Mouse (Mus musculus): ENCODE measurements around the gene Nxpe4. TPM values are rescaled to one million over a fixed set of nuclear protein-coding genes. Genes with fewer than 3 reads are reported as not detected.

Gene Nxpe4
- polyA plus RNA-seq, 1 experiment from 2014 or later: 8.5 TPM

DNA sequence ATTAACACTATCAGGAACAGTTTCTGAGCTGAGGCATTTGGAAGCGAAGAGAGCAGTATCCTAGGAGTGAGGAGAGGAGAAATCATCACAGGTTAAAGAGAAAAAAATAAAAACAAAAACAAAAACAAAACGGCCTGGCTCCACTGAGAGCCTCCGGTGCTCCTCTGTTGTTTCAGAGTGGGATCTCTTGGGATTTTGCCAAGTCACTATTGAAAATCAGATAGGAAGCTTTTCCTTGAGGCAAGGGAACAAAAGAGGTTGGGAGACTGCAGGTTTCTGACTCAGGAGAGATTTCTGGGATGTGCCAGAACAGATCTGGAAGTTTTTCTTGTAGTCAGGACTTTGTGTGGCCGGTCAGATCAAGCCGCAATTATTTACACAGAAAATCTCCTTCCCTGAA, 177.7 kb downstream of the Nxpe4 start:
- H3K36me3 ChIP-seq: no peaks in the 10 kb centered on the region
- ATAC-seq (ENCODE audit: low FRiP score): no peak
- H3K4me2 ChIP-seq: no peak overlapping the region
- no peak overlapping the region for H3K9ac ChIP-seq (replicated peaks)
- H3K27me3 ChIP-seq (replicated peaks): no peaks in the 10 kb centered on the region
- WGBS: 63% methylated on average over 5 of the region's 5 CpGs
- no peaks in the 10 kb centered on the region for H3K9me3 ChIP-seq (replicated peaks)
- H3K27ac ChIP-seq (replicated peaks): no peak overlapping the region
- no peak overlapping the region for H3K4me3 ChIP-seq (replicated peaks)
- H3K4me1 ChIP-seq: no peaks in the 10 kb centered on the region

DNA sequence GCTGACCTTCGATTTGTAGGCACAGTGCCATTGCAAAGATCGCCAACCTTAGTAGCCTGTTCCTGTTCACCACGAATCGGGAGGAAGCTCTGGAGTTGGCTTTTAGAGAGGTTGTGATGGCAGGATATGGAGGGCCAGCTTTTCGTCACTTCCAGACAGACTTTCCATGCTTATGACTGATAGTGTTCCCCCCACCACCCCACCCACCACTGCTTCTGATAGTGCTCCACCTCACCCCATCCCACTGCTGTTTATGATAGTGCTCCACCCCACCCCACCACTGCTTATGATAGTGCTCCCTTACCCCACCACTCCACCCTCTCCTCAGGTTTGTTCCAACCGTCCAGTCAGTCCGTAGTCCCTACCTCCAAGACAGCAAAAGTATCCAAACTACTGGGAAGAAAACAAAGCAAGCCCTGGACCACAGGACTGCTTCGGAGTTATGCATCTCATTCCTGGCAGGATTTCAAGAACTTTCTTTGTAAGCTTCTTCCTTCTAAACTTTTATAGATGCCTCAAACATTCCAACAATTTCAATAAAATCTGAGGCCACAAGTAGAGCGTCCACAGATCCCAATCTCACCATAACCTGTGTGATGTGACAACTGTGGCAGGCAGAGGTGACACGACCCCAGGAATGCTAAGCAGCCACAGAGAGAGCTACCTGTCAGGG, 179.0 kb downstream of the Nxpe4 start:
- Histone ChIP-seq H3K27ac (replicated peaks) (no peak overlapping the region), H3K36me3 (no peaks in the 10 kb centered on the region), H3K4me2 (no peak overlapping the region), H3K9me3 (replicated peaks) (no peaks in the 10 kb centered on the region), H3K27me3 (replicated peaks) (no peaks in the 10 kb centered on the region), H3K4me3 (replicated peaks) (no peak overlapping the region), H3K4me1 (no peaks in the 10 kb centered on the region), H3K9ac (replicated peaks) (no peak overlapping the region)
- WGBS: 87% methylated on average over 10 of the region's 10 CpGs
- no peak for ATAC-seq (ENCODE audit: low FRiP score)

DNA sequence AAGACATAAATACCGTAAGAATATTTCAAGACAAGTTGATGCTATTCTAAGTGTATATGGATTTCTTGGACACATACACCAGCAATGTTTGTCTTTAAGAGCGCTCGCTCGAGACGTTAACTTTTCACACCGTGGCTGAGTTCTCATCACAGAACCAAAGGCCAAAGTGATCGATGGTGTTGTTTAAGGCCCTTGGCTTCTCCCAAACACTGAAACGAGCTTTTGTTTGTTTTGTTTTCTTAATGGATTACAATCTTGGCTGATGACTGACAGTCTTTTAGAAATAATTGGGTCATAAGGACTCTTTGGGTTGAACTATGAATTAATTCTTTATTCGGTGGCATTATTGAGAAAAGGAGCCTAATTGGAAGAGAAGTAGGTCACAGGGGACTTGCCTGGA, 183.6 kb downstream of the Nxpe4 start:
- 86% methylated on average over 9 of the region's 9 CpGs for WGBS
- Histone ChIP-seq H3K36me3 (no peaks in the 10 kb centered on the region), H3K9ac (replicated peaks) (no peak overlapping the region), H3K4me1 (no peaks in the 10 kb centered on the region), H3K9me3 (replicated peaks) (no peaks in the 10 kb centered on the region), H3K4me3 (replicated peaks) (no peak overlapping the region), H3K4me2 (no peak overlapping the region), H3K27me3 (replicated peaks) (no peaks in the 10 kb centered on the region), H3K27ac (replicated peaks) (no peak overlapping the region)
- no peak for ATAC-seq (ENCODE audit: low FRiP score)

DNA sequence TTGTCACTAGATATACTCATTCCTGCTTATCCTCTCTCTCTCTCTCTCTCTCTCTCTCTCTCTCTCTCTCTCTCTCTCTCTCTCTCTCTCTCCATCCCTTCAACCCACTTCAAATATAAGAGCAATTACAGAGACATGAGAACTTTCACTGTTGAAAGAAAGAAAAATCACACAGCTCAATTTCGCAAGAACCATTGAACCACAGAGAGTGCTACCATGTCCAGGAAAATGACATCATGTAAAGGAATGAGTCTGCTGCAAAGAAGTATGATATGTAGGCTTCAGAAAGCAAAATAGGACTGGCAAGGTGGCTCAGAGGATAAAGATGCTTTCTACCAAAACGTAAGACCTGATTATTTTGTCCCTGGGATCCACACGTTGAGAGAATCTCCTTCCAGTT, 184.0 kb downstream of the Nxpe4 start:
- Histone ChIP-seq H3K9me3 (replicated peaks) (no peaks in the 10 kb centered on the region), H3K9ac (replicated peaks) (no peak overlapping the region), H3K4me2 (no peak overlapping the region), H3K4me3 (replicated peaks) (no peak overlapping the region), H3K36me3 (no peaks in the 10 kb centered on the region), H3K4me1 (no peaks in the 10 kb centered on the region), H3K27me3 (replicated peaks) (no peaks in the 10 kb centered on the region), H3K27ac (replicated peaks) (no peak overlapping the region)
- 89% methylated on average over 3 of the region's 3 CpGs for WGBS
- ATAC-seq (ENCODE audit: low FRiP score): no peak

DNA sequence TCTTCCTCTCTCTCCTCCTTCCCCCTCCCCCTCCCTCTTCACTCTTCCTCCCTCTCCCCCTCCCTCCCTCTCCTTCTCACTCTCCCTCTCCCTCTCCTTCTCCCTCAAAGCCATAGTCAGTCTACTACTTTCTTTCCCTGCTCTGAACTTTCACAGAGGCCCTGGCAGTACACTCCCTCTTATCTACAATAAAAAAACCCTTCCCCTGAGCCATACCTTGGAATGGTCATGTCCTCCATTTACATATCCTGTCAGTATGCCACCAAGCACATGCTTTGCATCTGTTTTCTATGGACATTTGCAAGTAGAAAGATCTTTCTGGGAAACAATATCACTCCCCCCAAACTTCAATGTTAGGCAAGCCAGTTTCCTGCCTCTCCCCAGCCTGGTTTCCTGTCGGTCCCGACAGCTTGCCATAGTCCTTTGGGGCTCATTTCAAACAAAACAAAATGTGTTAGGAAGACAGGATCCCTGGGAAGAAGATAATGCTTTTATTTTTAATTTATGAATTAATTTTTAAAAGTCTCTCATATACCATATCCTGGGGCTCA, 191.4 kb downstream of the Nxpe4 start, which contains the start of gene Nxpe2:
Nxpe2 (minus strand) TSS at position 307 of the 551 bp plus-strand sequence.
- no peaks in the 10 kb centered on the region for H3K36me3 ChIP-seq
- no peak within 1 kb of the TSS for H3K9ac ChIP-seq (replicated peaks)
- no peak within 1 kb of the TSS for H3K4me2 ChIP-seq
- 52% methylated on average over 2 of the region's 2 CpGs for WGBS
- H3K27ac ChIP-seq (replicated peaks): 0 out of 2 replicates have a peak within 1 kb of the TSS, but pooled peaks have one; percentile 19
- no peaks in the 10 kb centered on the region for H3K4me1 ChIP-seq
- ATAC-seq (ENCODE audit: low FRiP score): no peak
- H3K9me3 ChIP-seq (replicated peaks): no peaks in the 10 kb centered on the region
- H3K27me3 ChIP-seq (replicated peaks): no peaks in the 10 kb centered on the region
- no peak within 1 kb of the TSS for H3K4me3 ChIP-seq (replicated peaks)

DNA sequence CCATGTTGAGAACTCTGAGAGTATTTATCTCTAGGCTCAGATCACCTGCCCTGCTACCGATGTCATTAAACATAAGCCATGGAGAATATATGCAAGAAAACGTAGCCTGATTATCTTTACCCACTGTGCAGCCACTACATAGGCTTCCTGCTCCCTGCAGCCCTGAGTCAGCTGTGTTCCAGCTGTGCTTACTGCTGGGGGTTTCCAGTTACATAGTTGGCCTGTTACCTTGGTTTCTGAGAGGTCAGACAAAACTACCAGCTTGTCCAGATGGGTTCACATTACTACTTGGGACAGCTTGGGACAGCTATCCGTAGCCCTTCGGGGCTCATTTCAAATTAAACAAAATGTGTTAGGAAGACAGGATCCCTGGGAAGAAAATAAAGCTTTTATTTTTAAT, 192.3 kb downstream of the Nxpe4 start:
- H3K4me3 ChIP-seq (replicated peaks): no peak overlapping the region

GRCm38 (mm10) chr9:48354793-48355192, 193.0 kb downstream of the Nxpe4 start:
- no peak overlapping the region for H3K4me3 ChIP-seq (replicated peaks)
- H3K4me2 ChIP-seq: no peak overlapping the region
- no peaks in the 10 kb centered on the region for H3K9me3 ChIP-seq (replicated peaks)
- H3K36me3 ChIP-seq: no peaks in the 10 kb centered on the region
- WGBS: 49% methylated on average over 3 of the region's 3 CpGs
- H3K27ac ChIP-seq (replicated peaks): no peak overlapping the region
- no peak overlapping the region for H3K9ac ChIP-seq (replicated peaks)
- ATAC-seq (ENCODE audit: low FRiP score): no peak
- H3K27me3 ChIP-seq (replicated peaks): no peaks in the 10 kb centered on the region
- no peaks in the 10 kb centered on the region for H3K4me1 ChIP-seq

More for the DNA sequence above, 192.3 kb downstream of the Nxpe4 start:
- H3K27me3 ChIP-seq (replicated peaks): no peaks in the 10 kb centered on the region
- H3K4me1 ChIP-seq: no peaks in the 10 kb centered on the region
- H3K9ac ChIP-seq (replicated peaks): no peak overlapping the region
- no peak for ATAC-seq (ENCODE audit: low FRiP score)
- WGBS: 68% methylated on average over 4 of the region's 4 CpGs
- no peaks in the 10 kb centered on the region for H3K36me3 ChIP-seq
- no peak overlapping the region for H3K4me2 ChIP-seq
- no peaks in the 10 kb centered on the region for H3K9me3 ChIP-seq (replicated peaks)
- 0 out of 2 replicates have a peak overlapping the region, but pooled peaks have one; percentile 19 for H3K27ac ChIP-seq (replicated peaks)

DNA sequence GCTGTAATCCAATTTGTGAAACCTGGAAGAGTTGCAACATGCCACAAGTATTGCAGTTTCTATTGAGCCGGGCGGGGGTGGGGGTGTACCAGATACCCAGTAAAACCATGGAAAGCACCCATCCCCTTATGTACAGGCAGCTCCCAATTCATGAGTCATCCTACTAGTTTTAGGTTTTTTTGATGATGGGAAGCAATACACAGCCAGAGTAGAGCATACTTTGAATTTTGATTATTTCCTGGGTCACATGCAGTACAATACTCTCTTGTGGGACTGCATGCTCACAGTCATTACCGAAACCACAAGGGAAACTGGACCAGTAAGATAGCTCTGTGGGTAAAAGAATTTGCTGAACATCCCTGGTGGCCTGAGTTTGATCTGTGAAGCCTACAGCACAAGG, 195.3 kb downstream of the Nxpe4 start:
- no peak for ATAC-seq (ENCODE audit: low FRiP score)

DNA sequence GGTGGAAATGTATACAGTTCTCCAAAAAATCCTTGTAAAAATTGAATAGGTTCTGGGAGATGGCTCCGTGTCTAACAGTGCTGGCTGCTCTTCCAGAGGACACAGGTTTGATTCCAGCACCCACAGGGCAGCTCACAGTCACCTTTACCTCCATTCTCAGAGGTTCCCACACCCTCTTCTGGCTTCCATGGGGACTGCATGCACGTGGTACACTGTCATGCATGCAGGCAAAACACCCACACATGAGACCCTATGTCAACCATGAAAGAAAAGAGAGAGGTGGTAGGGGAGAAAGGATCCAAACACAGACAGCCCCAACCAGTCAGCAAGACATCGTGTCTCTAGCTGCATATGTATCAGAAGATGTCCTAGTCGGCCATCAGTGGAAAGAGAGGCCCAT, 199.0 kb downstream of the Nxpe4 start:
- Histone ChIP-seq H3K9ac (replicated peaks) (no peak overlapping the region), H3K27ac (replicated peaks) (no peak overlapping the region), H3K9me3 (replicated peaks) (no peaks in the 10 kb centered on the region), H3K27me3 (replicated peaks) (no peaks in the 10 kb centered on the region), H3K36me3 (no peaks in the 10 kb centered on the region), H3K4me1 (no peaks in the 10 kb centered on the region), H3K4me3 (replicated peaks) (no peak overlapping the region), H3K4me2 (no peak overlapping the region)
- 85% methylated on average over 4 of the region's 4 CpGs for WGBS
- ATAC-seq (ENCODE audit: low FRiP score): no peak

More for the DNA sequence above, 195.3 kb downstream of the Nxpe4 start:
- Histone ChIP-seq H3K9ac (replicated peaks) (no peak overlapping the region), H3K9me3 (replicated peaks) (no peaks in the 10 kb centered on the region), H3K4me2 (no peak overlapping the region), H3K4me1 (no peaks in the 10 kb centered on the region), H3K27me3 (replicated peaks) (no peaks in the 10 kb centered on the region), H3K27ac (replicated peaks) (no peak overlapping the region), H3K36me3 (no peaks in the 10 kb centered on the region), H3K4me3 (replicated peaks) (no peak overlapping the region)
- 94% methylated on average over 3 of the region's 3 CpGs for WGBS

DNA sequence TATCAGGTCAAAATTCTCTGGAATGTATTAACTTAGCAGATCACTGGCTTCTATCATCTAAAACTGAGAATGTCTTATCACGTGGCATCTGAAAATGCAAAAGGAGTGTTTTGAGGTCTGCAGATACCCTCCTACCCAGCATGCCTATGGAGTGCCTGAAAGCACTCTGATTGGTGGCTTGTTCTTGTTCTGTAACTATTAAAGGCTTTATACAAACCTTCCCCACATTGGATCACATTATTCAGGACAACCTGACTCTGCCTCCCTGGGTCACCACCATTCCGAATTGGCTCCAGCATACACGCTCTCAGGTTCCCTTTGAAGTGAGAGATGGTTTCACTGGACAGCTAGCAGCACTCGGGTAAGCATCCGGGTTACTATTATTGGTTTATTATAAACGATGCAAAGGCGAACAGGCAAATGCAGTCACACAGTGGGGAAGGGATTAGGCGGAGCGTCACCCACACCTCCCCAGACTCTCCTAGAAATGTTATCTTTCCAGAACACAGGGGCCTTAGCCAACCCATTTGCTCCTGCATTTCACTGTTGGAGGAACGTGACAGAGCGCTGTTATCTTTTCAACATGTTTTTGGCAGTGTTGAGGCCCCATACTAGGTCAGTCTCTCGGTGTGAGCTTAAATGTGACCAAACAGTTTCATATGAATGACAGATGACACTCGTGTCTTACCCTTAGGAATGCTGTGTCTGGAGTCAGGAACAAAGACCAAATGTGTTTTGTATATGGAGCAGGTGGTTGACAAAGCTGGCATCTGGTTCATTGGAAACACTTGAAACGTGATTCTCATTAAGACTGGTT, 200.2 kb downstream of the Nxpe4 start:
- Histone ChIP-seq H3K27ac (replicated peaks) (no peak overlapping the region), H3K9ac (replicated peaks) (no peak overlapping the region), H3K36me3 (no peaks in the 10 kb centered on the region), H3K27me3 (replicated peaks) (no peaks in the 10 kb centered on the region), H3K9me3 (replicated peaks) (no peaks in the 10 kb centered on the region), H3K4me2 (no peak overlapping the region), H3K4me3 (replicated peaks) (no peak overlapping the region), H3K4me1 (no peaks in the 10 kb centered on the region)
- WGBS: 84% methylated on average over 14 of the region's 14 CpGs
- no peak for ATAC-seq (ENCODE audit: low FRiP score)

DNA sequence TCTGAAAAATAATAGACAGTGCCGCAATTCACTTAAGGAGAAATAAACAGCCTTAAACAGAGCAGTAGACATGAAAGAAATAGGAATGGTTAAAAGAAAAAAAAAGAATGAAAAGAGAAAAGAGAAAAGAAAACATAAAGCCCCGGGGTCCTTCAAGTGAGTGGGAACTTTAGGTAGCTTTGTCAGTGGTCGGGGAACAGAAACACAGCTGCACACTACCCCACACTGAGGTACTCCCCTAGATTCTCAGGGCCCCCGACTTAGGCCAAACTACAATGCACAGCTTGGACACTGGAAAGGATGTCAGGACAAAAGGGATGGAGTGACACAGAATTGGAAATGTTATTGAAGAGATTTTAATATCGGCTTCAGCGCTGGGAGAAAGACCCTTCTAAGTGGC, 200.9 kb downstream of the Nxpe4 start:
- Histone ChIP-seq H3K4me3 (replicated peaks) (no peak overlapping the region), H3K27me3 (replicated peaks) (no peaks in the 10 kb centered on the region), H3K9me3 (replicated peaks) (no peaks in the 10 kb centered on the region), H3K4me1 (no peaks in the 10 kb centered on the region), H3K4me2 (no peak overlapping the region), H3K27ac (replicated peaks) (no peak overlapping the region), H3K9ac (replicated peaks) (no peak overlapping the region), H3K36me3 (no peaks in the 10 kb centered on the region)
- ATAC-seq (ENCODE audit: low FRiP score): no peak
- 90% methylated on average over 6 of the region's 6 CpGs for WGBS
